Mouse (Mus musculus) CH12.LX (cell line): ENCODE measurements at regions not wholly inside any gene's neighbourhood (a gene's known extent, or its start where the extent isn't known, plus 50 kb on each side); places are given as distances from the start of the nearest gene placed in this dataset.

Source experiments
- DNase-seq: peaks from one replicate; pipeline ENCODE4 v3.0.0-alpha.2; 2013; ENCODE audit errors: extremely low read depth
- H3K27ac ChIP-seq: 2 replicates; pipeline ENCODE4 v1.5.1; 2012; ENCODE audit warnings: low read depth, mild to moderate bottlenecking, control low read depth, moderate library complexity; ENCODE audit not compliant: insufficient read depth
- H3K27me3 ChIP-seq: replicated peaks from 2 replicates; pipeline ENCODE3; 2012; ENCODE audit warnings: inconsistent platforms
- H3K36me3 ChIP-seq, 2 experiments: replicated peaks in 1 of 2; 2 replicates each; pipeline versions ENCODE3 to v1.6.1; 2012; ENCODE audit warnings: inconsistent platforms in 1 of 2, low read length in 1 of 2, mild to moderate bottlenecking in 1 of 2, mixed read lengths in 1 of 2, moderate library complexity in 1 of 2; ENCODE audit not compliant: control insufficient read depth in 1 of 2, insufficient read depth in 1 of 2
- H3K4me1 ChIP-seq, 2 experiments: 2 replicates each; pipeline ENCODE4 v1.6.1; 2012; ENCODE audit warnings: inconsistent platforms in 1 of 2, moderate library complexity in 1 of 2; ENCODE audit not compliant: insufficient read depth in 2 of 2, control insufficient read depth in 1 of 2
- H3K4me2 ChIP-seq: 2 replicates; pipeline ENCODE4 v1.6.1; 2012; ENCODE audit warnings: low read depth, mild to moderate bottlenecking, control low read depth; ENCODE audit not compliant: poor library complexity, insufficient read depth, severe bottlenecking
- H3K4me3 ChIP-seq, 3 experiments: fragments of 150-350 bp in 1 of 3; sonication (generic) in 1 of 3; replicated peaks in 1 of 3; 2 replicates each; pipeline versions ENCODE3 to v1.5.1; 2011 to 2012; ENCODE audit warnings: low read depth in 2 of 3, low read length in 2 of 3, mild to moderate bottlenecking in 2 of 3, moderate library complexity in 2 of 3, control low read depth in 1 of 3, improper control_type of control experiment in 1 of 3, inconsistent platforms in 1 of 3, mixed read lengths in 1 of 3; ENCODE audit not compliant: poor library complexity in 1 of 3
- H3K79me2 ChIP-seq: replicated peaks from 2 replicates; pipeline ENCODE4 v1.6.1; 2012; ENCODE audit warnings: mild to moderate bottlenecking, moderate library complexity; ENCODE audit not compliant: control insufficient read depth, poor library complexity, insufficient read depth, severe bottlenecking; ENCODE audit errors: extremely low read depth
- H3K9ac ChIP-seq: 2 replicates; pipeline ENCODE4 v1.6.1; 2012; ENCODE audit warnings: low read depth, mild to moderate bottlenecking, control low read depth, moderate library complexity; ENCODE audit not compliant: insufficient read depth
- H3K9me3 ChIP-seq: replicated peaks from 2 replicates; pipeline ENCODE3; 2012; ENCODE audit warnings: low read length, inconsistent platforms, mixed read lengths
- BHLHE40 ChIP-seq: IDR thresholded peaks from 2 replicates; pipeline ENCODE4 v1.6.1; 2011; ENCODE audit warnings: mild to moderate bottlenecking, low read depth, low read length, improper control_type of control experiment
- CHD1 ChIP-seq: IDR thresholded peaks from 2 replicates; pipeline ENCODE4 v1.6.1; 2012; ENCODE audit warnings: low read depth, low read length, improper control_type of control experiment, inconsistent platforms
- CTCF ChIP-seq, 2 experiments: IDR thresholded peaks in 1 of 2; conservative IDR thresholded peaks in 1 of 2; 2 replicates each; pipeline ENCODE4 v1.5.1; 2011 to 2012; ENCODE audit warnings: low read depth in 2 of 2, low read length in 2 of 2, improper control_type of control experiment in 1 of 2, inconsistent platforms in 1 of 2, mild to moderate bottlenecking in 1 of 2, moderate library complexity in 1 of 2
- E2F4 ChIP-seq: IDR thresholded peaks from 2 replicates; pipeline ENCODE4 v1.6.1; 2011; ENCODE audit warnings: low read depth, low read length, improper control_type of control experiment; ENCODE audit not compliant: insufficient replicate concordance
- EP300 ChIP-seq: IDR thresholded peaks from 2 replicates; pipeline ENCODE4 v1.6.1; 2011; ENCODE audit warnings: low read length, improper control_type of control experiment
- HCFC1 ChIP-seq: IDR thresholded peaks from 2 replicates; pipeline ENCODE4 v1.6.1; 2012; ENCODE audit warnings: low read depth, mild to moderate bottlenecking, inconsistent platforms, low read length, improper control_type of control experiment
- JUN ChIP-seq: IDR thresholded peaks from 2 replicates; pipeline ENCODE4 v1.6.1; 2011; ENCODE audit warnings: low read depth, mild to moderate bottlenecking, low read length, improper control_type of control experiment, moderate library complexity; ENCODE audit not compliant: insufficient read depth
- JUND ChIP-seq: conservative IDR thresholded peaks from 2 replicates; pipeline ENCODE4 v1.6.1; 2011; ENCODE audit warnings: low read depth, low read length, improper control_type of control experiment
- KAT2A ChIP-seq: IDR thresholded peaks from 2 replicates; pipeline ENCODE4 v1.6.1; 2012; ENCODE audit warnings: low read length, improper control_type of control experiment, inconsistent platforms; ENCODE audit not compliant: insufficient replicate concordance
- MAFK ChIP-seq: IDR thresholded peaks from 2 replicates; pipeline ENCODE4 v1.6.1; 2011; ENCODE audit warnings: low read length, improper control_type of control experiment; ENCODE audit not compliant: insufficient replicate concordance
- MAX ChIP-seq: IDR thresholded peaks from 2 replicates; pipeline ENCODE4 v1.6.1; 2011; ENCODE audit warnings: low read length, improper control_type of control experiment
- MAZ ChIP-seq: IDR thresholded peaks from 2 replicates; pipeline ENCODE4 v1.6.1; 2012; ENCODE audit warnings: low read depth, mild to moderate bottlenecking, inconsistent platforms, low read length, improper control_type of control experiment, moderate library complexity
- MEF2A ChIP-seq: IDR thresholded peaks from 2 replicates; pipeline ENCODE4 v1.6.1; 2014; ENCODE audit warnings: low read depth, mild to moderate bottlenecking, inconsistent platforms, low read length, improper control_type of control experiment, borderline replicate concordance
- MXI1 ChIP-seq: IDR thresholded peaks from 2 replicates; pipeline ENCODE4 v1.6.1; 2011; ENCODE audit warnings: mild to moderate bottlenecking, low read depth, low read length, improper control_type of control experiment
- NELFE ChIP-seq: IDR thresholded peaks from 2 replicates; pipeline ENCODE4 v1.6.1; 2011; ENCODE audit warnings: low read depth, low read length, improper control_type of control experiment
- NRF1 ChIP-seq: IDR thresholded peaks from 2 replicates; pipeline ENCODE4 v1.6.1; 2014; ENCODE audit warnings: low read depth, mild to moderate bottlenecking, inconsistent platforms, low read length, improper control_type of control experiment, moderate library complexity
- PAX5 ChIP-seq: IDR thresholded peaks from 2 replicates; pipeline ENCODE4 v1.6.1; 2012; ENCODE audit warnings: low read length, inconsistent platforms, mixed read lengths
- POLR2A ChIP-seq: IDR thresholded peaks from 2 replicates; pipeline ENCODE4 v1.6.1; 2011; ENCODE audit warnings: low read depth, mild to moderate bottlenecking, improper control_type of control experiment, low read length
- RAD21 ChIP-seq: IDR thresholded peaks from 2 replicates; pipeline ENCODE4 v1.6.1; 2011; ENCODE audit warnings: low read depth, mild to moderate bottlenecking, low read length, improper control_type of control experiment, moderate library complexity
- RCOR1 ChIP-seq: conservative IDR thresholded peaks from 2 replicates; pipeline ENCODE4 v1.6.1; 2012; ENCODE audit warnings: low read depth, mild to moderate bottlenecking, inconsistent platforms, low read length, improper control_type of control experiment
- SMC3 ChIP-seq: IDR thresholded peaks from 2 replicates; pipeline ENCODE4 v1.6.1; 2011; ENCODE audit warnings: low read depth, low read length, improper control_type of control experiment
- TBP ChIP-seq: conservative IDR thresholded peaks from 2 replicates; pipeline ENCODE4 v1.6.1; 2011; ENCODE audit warnings: low read depth, low read length, improper control_type of control experiment
- UBTF ChIP-seq: IDR thresholded peaks from 2 replicates; pipeline ENCODE4 v1.6.1; 2012; ENCODE audit warnings: low read depth, mild to moderate bottlenecking, inconsistent platforms, low read length, improper control_type of control experiment, moderate library complexity
- USF1 ChIP-seq: IDR thresholded peaks from 2 replicates; pipeline ENCODE4 v1.6.1; 2014; ENCODE audit warnings: low read depth, mild to moderate bottlenecking, inconsistent platforms, low read length, improper control_type of control experiment
- USF2 ChIP-seq: conservative IDR thresholded peaks from 2 replicates; pipeline ENCODE4 v1.6.1; 2011; ENCODE audit warnings: low read depth, low read length, improper control_type of control experiment
- ZC3H11A ChIP-seq: IDR thresholded peaks from 2 replicates; pipeline ENCODE4 v1.6.1; 2012; ENCODE audit warnings: low read depth, mild to moderate bottlenecking, inconsistent platforms, low read length, improper control_type of control experiment
- ZKSCAN1 ChIP-seq: IDR thresholded peaks from 2 replicates; pipeline ENCODE4 v1.6.1; 2012; ENCODE audit warnings: low read depth, inconsistent platforms, low read length, improper control_type of control experiment, borderline replicate concordance
- ZMIZ1 ChIP-seq: IDR thresholded peaks from 2 replicates; pipeline ENCODE4 v1.6.1; 2012; ENCODE audit warnings: low read depth, mild to moderate bottlenecking, inconsistent platforms, low read length, improper control_type of control experiment
- ZNF384 ChIP-seq: IDR thresholded peaks from 2 replicates; pipeline ENCODE4 v1.6.1; 2012; ENCODE audit warnings: low read depth, low read length, improper control_type of control experiment, inconsistent platforms
- dilution Hi-C: fragments of 300-500 bp; cut with MboI; formaldehyde crosslinking; loops from 2 replicates; pipeline ENCODE4 v1.14.3; 2020; ENCODE audit warnings: low sequenced_read_pairs; ENCODE audit not compliant: extremely low pct_unique_long_range_greater_than_20kb, extremely low pct_ligation_motif_present
- in situ Hi-C: fragments of 300-500 bp; cut with MboI; formaldehyde crosslinking; loops from 3 replicates; pipeline ENCODE4 v1.14.3; 2019; ENCODE audit warnings: low sequenced_read_pairs, low pct_ligation_motif_present, low pct_unique_long_range_greater_than_20kb, mixed read lengths

DNA sequence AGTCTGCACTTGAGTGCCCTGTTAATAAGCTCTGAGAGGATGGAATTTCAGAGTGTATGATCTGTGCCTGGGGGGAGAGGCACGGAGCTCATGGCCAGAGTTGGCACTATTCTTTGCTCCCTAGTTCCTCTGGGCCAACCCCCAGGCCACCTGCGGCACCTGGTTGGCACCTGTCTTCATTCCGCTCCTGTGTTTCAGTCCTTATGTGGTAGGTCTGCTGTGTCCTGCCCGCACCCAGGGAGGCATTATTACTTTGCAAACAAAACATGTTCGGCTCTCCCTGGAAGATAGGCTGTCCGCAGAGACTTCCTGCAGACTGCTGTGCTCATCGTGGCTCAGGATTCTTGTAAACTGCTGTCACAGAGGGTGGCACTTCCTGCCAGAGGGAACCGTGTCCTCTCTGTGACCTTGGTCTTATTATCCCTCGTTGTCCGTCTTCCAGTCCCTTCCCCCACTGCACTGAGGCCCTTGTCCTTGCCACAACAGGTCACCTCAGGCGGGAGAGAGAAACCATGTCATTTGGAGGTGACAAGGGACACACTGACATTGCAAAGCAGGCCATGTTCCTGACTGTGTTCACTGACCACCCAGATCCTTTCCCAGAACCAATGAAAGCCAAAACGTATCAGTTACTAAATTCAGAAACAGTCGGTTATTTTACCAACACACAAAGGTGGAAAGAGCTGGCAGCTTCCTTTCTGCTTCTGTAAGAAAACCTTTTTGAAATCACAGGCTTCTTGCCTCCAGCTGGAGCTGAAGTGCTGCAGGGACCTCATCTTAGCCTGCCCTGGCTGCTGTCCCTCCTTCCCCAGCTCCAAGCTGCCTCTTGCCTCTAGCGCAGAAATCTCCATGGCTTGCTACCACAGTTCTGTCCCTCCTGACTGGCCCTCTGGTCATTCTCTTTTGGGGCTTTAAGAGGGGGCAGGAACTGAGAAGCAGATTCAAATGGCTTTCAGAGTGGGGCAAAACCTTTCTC lies 777.0 kb upstream of the Car8 start:
- dilution Hi-C loops (no loop called here), in situ Hi-C loops (no loop called here)
- Histone ChIP-seq H3K4me3 (no peak overlapping the region), H3K9me3 (no peaks in the 10 kb centered on the region), H3K36me3 (no peaks in the 10 kb centered on the region), H3K9ac (no peak overlapping the region), H3K4me1 (no peaks in the 10 kb centered on the region), H3K79me2 (no peaks in the 10 kb centered on the region), H3K27ac (no peak overlapping the region), H3K4me2 (no peak overlapping the region), H3K27me3 (no peaks in the 10 kb centered on the region)
- no peak for DNase-seq
- TF ChIP-seq ZC3H11A = no peak
- no peak for TF ChIP-seq JUND
- TF ChIP-seq RAD21 = no peak
- TF ChIP-seq SMC3 = no peak
- no peak for TF ChIP-seq CTCF (conservative IDR thresholded peaks at IDR 0.05 in 1 of 2, IDR thresholded peaks at IDR 0.05 in 1 of 2; ENCODE audit: low read depth in 2 of 2, low read length in 2 of 2)
- no peak for TF ChIP-seq NRF1
- no peak for TF ChIP-seq E2F4
- TF ChIP-seq KAT2A = no peak
- no peak for TF ChIP-seq TBP
- no peak for TF ChIP-seq ZKSCAN1
- no peak for TF ChIP-seq HCFC1
- no peak for TF ChIP-seq MAFK
- no peak for TF ChIP-seq MEF2A
- TF ChIP-seq NELFE = no peak
- TF ChIP-seq POLR2A = no peak

GRCm38 (mm10) chr4:9014986-9015385 lies 776.1 kb upstream of the Car8 start:
- Histone ChIP-seq H3K9me3 (no peaks in the 10 kb centered on the region), H3K4me2 (no peak overlapping the region), H3K4me3 (no peak overlapping the region), H3K36me3 (no peaks in the 10 kb centered on the region), H3K27ac (no peak overlapping the region), H3K79me2 (no peaks in the 10 kb centered on the region), H3K4me1 (peaks cover 0 to 1% of the 10 kb centered on the region in 2 experiments; a peak in 1 of 4 replicates), H3K9ac (no peak overlapping the region), H3K27me3 (no peaks in the 10 kb centered on the region)
- DNase-seq = no peak
- TF ChIP-seq PAX5 (no peak), BHLHE40 (no peak), SMC3 (no peak), EP300 (no peak), MEF2A (no peak), ZNF384 (no peak), ZMIZ1 (no peak), MAZ (no peak), USF1 (no peak), CHD1 (no peak), MXI1 (no peak), JUND (no peak), E2F4 (no peak), UBTF (no peak), JUN (no peak), USF2 (no peak), MAX (no peak), RCOR1 (no peak)
- in situ Hi-C loops = no loop called here
- dilution Hi-C loops = no loop called here
